Mouse (Mus musculus) G1E-ER4 (cell line): ENCODE measurements around the gene Cyp1a1. TPM values are rescaled to one million over a fixed set of nuclear protein-coding genes. Genes with fewer than 3 reads are reported as not detected.

Experiments
- GATA1 ChIP-seq: IDR thresholded peaks from one replicate; pipeline ENCODE4 v1.8.0; 2012; ENCODE audit warnings: low read length, inconsistent platforms
- polyA plus RNA-seq: library from polyadenylated mRNA; stranded (reverse); fragments of >175 nt; gene quantifications from 2 replicates; pipeline ENCODE4 v1.2.3, GENCODE M21; 2012

Gene Cyp1a1
- polyA plus RNA-seq, 1 experiment: not detected

DNA sequence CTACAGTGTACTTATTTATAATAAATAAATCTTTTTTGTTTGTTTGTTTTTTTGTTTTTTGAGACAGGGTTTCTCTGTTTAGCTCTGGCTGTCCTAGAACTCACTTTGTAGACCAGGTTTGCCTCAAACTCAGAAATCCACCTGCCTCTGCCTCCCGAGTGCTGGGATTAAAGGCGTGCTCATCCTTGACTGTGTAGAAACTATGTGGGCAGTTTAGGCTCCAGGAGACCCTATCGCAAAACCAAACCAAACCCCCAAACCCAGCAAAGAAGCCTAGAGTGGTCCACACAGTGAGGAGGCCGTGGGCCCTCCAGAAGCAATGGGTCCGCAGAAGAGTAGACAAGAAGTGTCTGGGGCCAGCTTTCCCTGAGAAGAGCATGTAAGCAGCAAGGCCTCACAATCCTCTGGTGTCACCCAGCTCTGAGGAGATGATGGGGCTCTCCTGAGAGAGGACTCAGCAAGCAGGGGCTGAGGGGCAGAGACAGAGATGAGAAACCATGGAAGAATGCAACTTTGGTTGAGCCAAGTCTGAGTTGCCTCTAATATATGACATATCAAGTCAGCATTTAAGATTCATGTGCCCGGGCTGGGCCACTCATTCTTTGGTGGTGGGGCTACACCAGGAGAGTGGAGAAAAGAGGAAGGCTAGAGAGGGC is 37.5 kb upstream of the Cyp1a1 start:
- no peak for TF ChIP-seq GATA1

- no peak for TF ChIP-seq GATA1
Observed at GRCm38 (mm10) chr9:57650786-57651311, 36.9 kb upstream of the Cyp1a1 start.

- no peak for TF ChIP-seq GATA1
Observed at GRCm38 (mm10) chr9:57652351-57652750, 35.4 kb upstream of the Cyp1a1 start.

DNA sequence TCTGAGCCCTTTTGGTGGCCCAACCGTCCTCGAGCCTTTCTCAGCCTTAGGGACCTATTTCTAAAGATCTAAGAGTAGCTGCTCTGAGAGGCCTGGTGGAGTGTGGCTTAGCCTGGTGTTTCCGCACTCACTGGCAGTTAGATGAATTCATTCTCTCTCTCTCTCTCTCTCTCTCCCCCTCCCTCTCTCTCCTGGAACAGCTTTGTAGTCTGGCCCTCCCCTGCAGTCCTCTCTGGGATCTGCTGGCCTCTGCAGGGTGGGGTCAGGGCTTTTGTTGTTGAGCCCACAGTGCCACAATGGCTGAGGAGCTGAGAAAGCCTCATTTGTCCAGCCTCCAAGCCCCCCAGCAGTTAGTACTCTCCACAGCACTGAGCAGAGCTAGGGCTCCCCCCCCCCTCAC is 34.9 kb upstream of the Cyp1a1 start:
- no peak for TF ChIP-seq GATA1

- TF ChIP-seq GATA1: no peak
Observed at GRCm38 (mm10) chr9:57653283-57653682, 34.4 kb upstream of the Cyp1a1 start, which contains the start of gene Csk. Gene Csk, minus strand, starts transcription at chr9:57653631.

DNA sequence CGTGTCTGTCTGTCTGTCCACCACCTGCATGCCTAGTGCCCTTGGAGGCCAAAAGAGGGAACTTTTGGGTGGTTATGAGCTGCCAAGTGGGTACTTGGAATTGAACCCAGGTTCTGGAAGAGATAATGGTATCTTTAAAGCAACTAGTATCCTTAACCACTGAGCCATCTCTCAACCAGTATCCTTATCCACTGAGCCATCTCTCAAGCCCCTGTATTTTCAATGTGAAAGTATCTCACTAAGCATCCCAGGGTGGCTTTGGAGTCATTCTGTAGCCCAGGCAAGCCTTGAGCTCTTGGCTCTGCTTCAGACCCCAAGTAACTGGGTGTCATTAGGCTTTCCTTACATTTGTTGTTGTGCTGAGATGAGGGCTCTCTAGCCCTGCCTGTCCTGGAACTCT is 32.8 kb upstream of the Cyp1a1 start:
- TF ChIP-seq GATA1: no peak

- TF ChIP-seq GATA1: no peak
Observed at GRCm38 (mm10) chr9:57655749-57656148, 32.0 kb upstream of the Cyp1a1 start.

GRCm38 (mm10) chr9:57656631-57657350 is 30.9 kb upstream of the Cyp1a1 start:
- TF ChIP-seq GATA1: no peak

DNA sequence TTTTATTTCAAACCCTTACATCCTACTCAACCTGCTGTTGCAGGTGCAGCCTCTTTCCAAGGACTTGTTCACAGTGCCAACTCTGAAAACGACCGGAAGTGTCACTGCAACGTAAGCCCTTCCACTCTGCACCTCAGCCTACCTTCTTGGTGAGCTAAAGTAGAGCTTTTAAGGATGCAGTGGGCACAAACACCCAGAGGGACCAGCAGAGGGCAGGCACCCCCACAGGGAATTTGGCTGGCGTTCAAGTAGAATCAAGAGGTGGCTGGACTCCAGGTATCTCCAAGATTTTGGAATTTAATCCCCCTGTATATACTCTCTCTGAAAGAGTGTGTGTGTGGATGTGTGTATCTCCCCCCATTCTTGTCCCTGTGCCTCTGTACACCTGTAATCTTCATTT is 29.9 kb upstream of the Cyp1a1 start:
- no peak for TF ChIP-seq GATA1

DNA sequence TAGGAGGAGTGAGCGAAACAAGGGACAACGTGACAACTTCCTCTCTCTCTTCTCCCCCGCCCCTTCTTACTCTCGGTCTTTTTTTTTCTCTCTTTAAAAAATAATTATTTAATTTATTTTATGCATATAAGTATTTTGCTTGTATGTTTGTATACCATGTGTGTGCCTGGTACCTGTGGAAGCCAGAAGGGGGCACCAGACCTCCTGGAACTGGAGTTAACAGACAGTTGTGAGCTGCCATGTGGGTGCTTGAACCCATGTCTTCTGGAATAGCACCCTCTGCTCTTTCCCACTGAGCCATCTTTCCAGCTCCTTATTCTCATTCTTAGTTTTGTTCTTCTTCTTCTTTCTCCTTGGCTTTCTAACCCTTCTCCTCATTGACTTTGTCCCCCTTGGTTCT is 28.8 kb upstream of the Cyp1a1 start:
- TF ChIP-seq GATA1: no peak

GRCm38 (mm10) chr9:57659774-57660173 is 28.0 kb upstream of the Cyp1a1 start:
- TF ChIP-seq GATA1: no peak

- peak; percentile 43 for TF ChIP-seq GATA1
Observed at GRCm38 (mm10) chr9:57660501-57660900, 27.2 kb upstream of the Cyp1a1 start.

GRCm38 (mm10) chr9:57661552-57661951 is 26.2 kb upstream of the Cyp1a1 start:
- TF ChIP-seq GATA1: no peak

- TF ChIP-seq GATA1: no peak
Observed at GRCm38 (mm10) chr9:57664616-57665015, 23.1 kb upstream of the Cyp1a1 start.

GRCm38 (mm10) chr9:57666536-57666935 is 21.2 kb upstream of the Cyp1a1 start:
- TF ChIP-seq GATA1: no peak

GRCm38 (mm10) chr9:57667136-57667535 is 20.6 kb upstream of the Cyp1a1 start:
- no peak for TF ChIP-seq GATA1

GRCm38 (mm10) chr9:57667817-57668216 is 19.9 kb upstream of the Cyp1a1 start:
- TF ChIP-seq GATA1: no peak

DNA sequence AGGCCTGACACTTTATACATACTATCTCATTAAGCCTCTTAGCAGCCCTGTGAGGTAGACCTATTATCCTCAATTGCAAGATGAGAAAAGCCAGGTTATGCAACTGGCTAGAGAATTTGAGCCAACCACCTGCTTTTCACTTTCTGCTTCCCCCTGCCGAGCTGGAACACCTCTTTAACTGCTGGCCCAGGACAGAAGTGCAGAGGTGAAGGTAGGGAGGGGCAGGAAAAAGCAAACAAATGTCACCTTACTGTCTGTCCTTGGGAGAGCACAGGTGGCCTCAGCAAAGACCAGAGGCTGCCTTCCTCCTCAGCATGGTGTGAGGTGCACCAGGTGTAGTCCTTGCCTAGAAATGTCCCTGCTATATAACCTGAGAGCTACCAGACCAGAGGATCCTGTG is 19.5 kb upstream of the Cyp1a1 start:
- TF ChIP-seq GATA1: no peak
